Mouse (Mus musculus): ENCODE data around the gene Rps21. TPM values are rescaled to one million over a fixed set of nuclear protein-coding genes. Genes with fewer than 3 reads are reported as not detected.

The Rps21 gene
- polyA plus RNA-seq (2015; fragmentation: Nextera tagmentation; extraction: Ambion mirVana) = 435 and 485 TPM in 2 replicates

DNA sequence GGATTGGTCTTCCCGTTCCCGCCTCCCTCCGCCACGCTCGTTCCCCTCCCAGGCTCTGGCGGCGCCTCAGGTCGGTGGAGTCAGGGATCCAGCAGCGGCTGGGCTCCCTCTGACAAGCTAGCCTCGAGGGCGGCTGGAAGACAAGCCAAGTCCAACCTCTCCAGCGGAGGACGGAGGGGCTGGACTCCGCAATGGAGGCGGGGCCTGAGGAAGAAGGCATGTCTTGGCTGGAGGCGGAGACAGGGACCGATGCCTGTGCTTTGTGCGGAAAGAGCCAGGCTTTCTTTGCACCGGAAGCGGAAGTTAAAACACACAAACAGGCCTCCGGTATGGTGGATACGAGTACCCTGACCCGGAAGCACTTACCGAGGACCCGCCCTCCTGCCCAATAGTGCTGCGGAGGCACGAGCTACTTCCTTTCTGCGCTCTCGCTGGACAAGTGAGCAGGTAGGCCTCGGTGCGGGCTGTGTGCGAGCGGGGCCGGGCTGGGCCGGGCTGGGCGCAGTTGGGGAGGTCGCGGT lies at the start of gene Rps21:
Gene Rps21, plus strand, starts transcription at position 377 of the 521 bp plus-strand sequence.
- peak within 1 kb of the TSS; percentile 94 for H3K9ac ChIP-seq (replicated peaks; ENCODE audit: low read length)
- peak within 1 kb of the TSS; percentile 93 for H3K4me2 ChIP-seq (replicated peaks; ENCODE audit: low read depth, low read length)
- peak; percentile 98 for ATAC-seq (ENCODE audit: low FRiP score, low TSS enrichment)
- H3K36me3 ChIP-seq (ENCODE audit: insufficient read depth, low read length) = peaks cover 26% of the 10 kb centered on the region
- under 1% methylated on average over 37 of the region's 38 CpGs for WGBS
- no peaks in the 10 kb centered on the region for H3K27me3 ChIP-seq (ENCODE audit: insufficient read depth, low read length)
- peaks cover 18% of the 10 kb centered on the region for H3K4me1 ChIP-seq (ENCODE audit: insufficient read depth, low read length)
- H3K4me3 ChIP-seq (ENCODE audit: low read length) = peak within 1 kb of the TSS; percentile 96
- H3K9me3 ChIP-seq (ENCODE audit: low read length) = no peaks in the 10 kb centered on the region
- peak within 1 kb of the TSS; percentile 98 for H3K27ac ChIP-seq (ENCODE audit: low read length)

DNA sequence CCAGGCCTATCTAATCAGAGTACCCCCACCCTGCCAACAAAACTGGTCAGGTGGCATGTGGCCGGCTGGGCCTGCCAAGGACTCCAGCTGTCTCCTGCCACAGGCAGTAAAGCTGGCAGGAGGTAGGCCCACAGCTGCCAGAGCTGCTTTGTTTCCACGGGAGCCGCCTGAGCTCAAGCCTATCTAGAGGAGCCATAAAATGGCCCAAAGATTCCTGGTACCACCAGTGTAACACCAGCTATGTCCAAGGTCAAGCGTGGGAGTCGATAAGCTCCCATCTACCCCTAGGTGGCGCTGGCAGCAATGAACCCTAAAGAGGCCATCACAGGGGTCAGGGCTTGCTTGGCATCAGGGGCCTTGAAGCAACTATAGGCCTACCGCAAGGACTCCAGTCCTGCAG lies 49.3 kb upstream of the Rps21 start:
- ATAC-seq (ENCODE audit: low FRiP score, low TSS enrichment) = 0 out of 2 replicates have a peak, but pooled peaks have one; percentile 36
- Histone ChIP-seq H3K36me3 (ENCODE audit: insufficient read depth, low read length) (peaks cover 10% of the 10 kb centered on the region; the same call in 1 of the 2 replicates), H3K4me2 (replicated peaks; ENCODE audit: low read depth, low read length) (no peak overlapping the region), H3K4me1 (ENCODE audit: insufficient read depth, low read length) (no peaks in the 10 kb centered on the region), H3K4me3 (ENCODE audit: low read length) (no peak overlapping the region), H3K9ac (replicated peaks; ENCODE audit: low read length) (no peak overlapping the region), H3K27me3 (ENCODE audit: insufficient read depth, low read length) (no peaks in the 10 kb centered on the region), H3K27ac (ENCODE audit: low read length) (0 out of 2 replicates have a peak overlapping the region, but pooled peaks have one; percentile 12), H3K9me3 (ENCODE audit: low read length) (peaks cover 4% of the 10 kb centered on the region; the same call in 1 of the 2 replicates)
- WGBS = 53% methylated on average over 7 of the region's 7 CpGs

DNA sequence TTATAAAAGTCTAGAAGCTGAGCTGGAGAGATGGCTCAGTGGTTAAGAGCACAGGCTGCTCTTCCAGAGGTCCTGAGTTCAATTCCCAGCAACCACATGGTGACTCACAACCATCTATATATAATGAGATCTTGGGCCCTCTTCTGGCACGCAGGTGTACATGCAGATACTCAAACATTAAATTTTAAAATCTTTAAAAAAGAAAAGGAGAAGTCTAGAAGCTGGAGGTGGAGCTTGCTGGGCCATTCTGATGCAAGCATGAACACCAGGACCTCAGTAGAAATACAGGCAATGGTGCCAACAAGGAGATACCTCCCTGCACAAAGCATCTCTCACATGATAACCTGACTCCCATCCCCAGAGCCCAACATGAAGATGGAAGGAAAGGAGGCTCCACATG lies 48.2 kb upstream of the Rps21 start:
- H3K4me3 ChIP-seq (ENCODE audit: low read length) = no peak overlapping the region
- peaks cover 5% of the 10 kb centered on the region; the same call in 1 of the 2 replicates for H3K9me3 ChIP-seq (ENCODE audit: low read length)
- H3K36me3 ChIP-seq (ENCODE audit: insufficient read depth, low read length) = peaks cover 10% of the 10 kb centered on the region; the same call in 1 of the 2 replicates
- no peak overlapping the region for H3K27ac ChIP-seq (ENCODE audit: low read length)
- H3K4me2 ChIP-seq (replicated peaks; ENCODE audit: low read depth, low read length) = no peak overlapping the region
- H3K9ac ChIP-seq (replicated peaks; ENCODE audit: low read length) = no peak overlapping the region
- H3K27me3 ChIP-seq (ENCODE audit: insufficient read depth, low read length) = no peaks in the 10 kb centered on the region
- H3K4me1 ChIP-seq (ENCODE audit: insufficient read depth, low read length) = peaks cover under 1% of the 10 kb centered on the region; the same call in 1 of the 2 replicates
- ATAC-seq (ENCODE audit: low FRiP score, low TSS enrichment) = no peak
- 78% methylated on average over 1 of the region's 1 CpGs for WGBS

DNA sequence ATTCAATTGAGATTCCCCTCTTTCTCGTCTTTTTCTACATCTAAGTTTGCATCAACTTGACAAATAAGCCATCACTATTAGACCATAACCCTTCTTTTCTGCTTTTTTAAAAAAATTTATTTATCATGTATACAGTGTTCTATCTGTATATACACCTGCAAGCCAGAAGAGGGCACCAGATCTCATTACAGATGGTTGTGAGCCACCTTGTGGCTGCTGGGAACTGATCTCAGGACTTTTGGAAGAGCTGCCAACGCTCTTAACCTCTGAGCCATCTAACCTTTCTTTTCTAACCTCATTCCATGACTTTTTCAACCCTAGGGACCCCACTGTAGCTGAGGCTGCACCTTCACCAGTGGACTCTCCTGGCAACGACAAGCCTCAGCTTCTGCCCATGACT lies 44.9 kb upstream of the Rps21 start:
- no peaks in the 10 kb centered on the region for H3K27me3 ChIP-seq (ENCODE audit: insufficient read depth, low read length)
- H3K9ac ChIP-seq (replicated peaks; ENCODE audit: low read length) = no peak overlapping the region
- no peak overlapping the region for H3K27ac ChIP-seq (ENCODE audit: low read length)
- WGBS = 92% methylated on average over 3 of the region's 3 CpGs
- ATAC-seq (ENCODE audit: low FRiP score, low TSS enrichment) = no peak
- H3K36me3 ChIP-seq (ENCODE audit: insufficient read depth, low read length) = peaks cover 5% of the 10 kb centered on the region; the same call in 1 of the 2 replicates
- H3K4me3 ChIP-seq (ENCODE audit: low read length) = no peak overlapping the region
- no peak overlapping the region for H3K4me2 ChIP-seq (replicated peaks; ENCODE audit: low read depth, low read length)
- peaks cover 31% of the 10 kb centered on the region for H3K4me1 ChIP-seq (ENCODE audit: insufficient read depth, low read length)
- H3K9me3 ChIP-seq (ENCODE audit: low read length) = peaks cover 5% of the 10 kb centered on the region; the same call in 1 of the 2 replicates

DNA sequence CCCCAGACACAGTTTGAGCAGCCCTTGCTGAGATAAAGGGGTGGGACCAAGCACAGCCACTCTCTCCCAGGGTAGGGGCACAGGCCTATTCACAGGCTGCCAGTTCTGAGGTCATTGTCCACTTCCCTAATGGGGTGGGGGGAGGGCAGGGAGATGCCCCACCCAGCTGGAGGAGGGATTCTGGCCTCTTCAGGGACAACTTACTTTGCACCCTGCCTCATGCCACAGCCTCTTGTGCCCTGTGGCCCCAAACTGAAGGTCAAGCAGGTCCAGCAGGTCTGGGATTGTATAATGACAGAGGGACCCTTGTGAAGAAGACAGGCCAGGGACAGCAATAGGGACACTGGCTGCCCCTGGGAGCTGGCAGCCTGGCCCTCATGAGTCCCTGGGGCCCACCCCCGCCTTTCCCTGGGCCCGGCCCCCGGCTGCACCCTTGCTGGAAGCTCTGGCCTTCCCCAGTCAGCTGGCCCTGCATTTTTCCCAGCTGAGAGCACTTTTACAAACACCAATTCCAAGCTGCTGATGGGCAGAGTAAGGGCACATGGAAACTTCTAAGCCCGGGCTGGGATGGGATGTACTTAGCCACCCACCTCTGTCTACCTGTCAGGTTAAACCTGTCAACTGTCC lies 42.7 kb upstream of the Rps21 start:
- Histone ChIP-seq H3K27ac (ENCODE audit: low read length) (peak overlapping the region; percentile 77), H3K4me2 (replicated peaks; ENCODE audit: low read depth, low read length) (no peak overlapping the region), H3K9ac (replicated peaks; ENCODE audit: low read length) (0 out of 2 replicates have a peak overlapping the region, but pooled peaks have one; percentile 2), H3K36me3 (ENCODE audit: insufficient read depth, low read length) (0 out of 2 replicates have a peak, but pooled peaks cover 3% of the 10 kb centered on the region), H3K4me1 (ENCODE audit: insufficient read depth, low read length) (peaks cover 53% of the 10 kb centered on the region), H3K9me3 (ENCODE audit: low read length) (peaks cover 5% of the 10 kb centered on the region; the same call in 1 of the 2 replicates), H3K27me3 (ENCODE audit: insufficient read depth, low read length) (no peaks in the 10 kb centered on the region), H3K4me3 (ENCODE audit: low read length) (no peak overlapping the region)
- 75% methylated on average over 4 of the region's 4 CpGs for WGBS
- peak; percentile 75 for ATAC-seq (ENCODE audit: low FRiP score, low TSS enrichment)

DNA sequence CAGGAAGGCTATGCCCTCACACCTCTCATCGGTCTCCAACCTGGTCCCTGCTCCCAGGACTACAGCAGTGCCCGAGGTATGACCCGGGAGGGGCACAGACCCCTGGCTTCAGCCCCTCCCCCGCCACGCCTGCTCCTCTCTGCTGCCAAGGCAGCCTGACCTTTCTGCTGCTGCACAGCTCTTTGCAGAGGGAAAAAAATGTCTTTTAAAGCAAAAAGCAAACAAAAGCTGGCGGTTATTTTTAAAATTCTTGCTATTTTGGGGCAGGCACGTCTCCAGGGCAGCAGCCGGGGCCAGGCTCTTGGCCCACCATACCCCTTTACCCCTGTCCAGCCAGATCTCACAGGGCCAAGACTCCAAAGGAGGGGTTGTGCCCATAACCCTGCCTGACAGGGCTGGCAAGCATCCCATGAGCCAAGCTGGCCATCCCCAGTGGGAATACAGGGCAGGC lies 42.1 kb upstream of the Rps21 start:
- H3K9me3 ChIP-seq (ENCODE audit: low read length) = peaks cover 5% of the 10 kb centered on the region; the same call in 1 of the 2 replicates
- 0 out of 2 replicates have a peak overlapping the region, but pooled peaks have one; percentile 32 for H3K9ac ChIP-seq (replicated peaks; ENCODE audit: low read length)
- ATAC-seq (ENCODE audit: low FRiP score, low TSS enrichment) = no peak
- H3K27ac ChIP-seq (ENCODE audit: low read length) = peak overlapping the region; percentile 77
- 0 out of 2 replicates have a peak, but pooled peaks cover 5% of the 10 kb centered on the region for H3K36me3 ChIP-seq (ENCODE audit: insufficient read depth, low read length)
- WGBS = 56% methylated on average over 8 of the region's 8 CpGs
- H3K4me1 ChIP-seq (ENCODE audit: insufficient read depth, low read length) = peaks cover 58% of the 10 kb centered on the region
- no peak overlapping the region for H3K4me3 ChIP-seq (ENCODE audit: low read length)
- H3K4me2 ChIP-seq (replicated peaks; ENCODE audit: low read depth, low read length) = no peak overlapping the region
- no peaks in the 10 kb centered on the region for H3K27me3 ChIP-seq (ENCODE audit: insufficient read depth, low read length)

DNA sequence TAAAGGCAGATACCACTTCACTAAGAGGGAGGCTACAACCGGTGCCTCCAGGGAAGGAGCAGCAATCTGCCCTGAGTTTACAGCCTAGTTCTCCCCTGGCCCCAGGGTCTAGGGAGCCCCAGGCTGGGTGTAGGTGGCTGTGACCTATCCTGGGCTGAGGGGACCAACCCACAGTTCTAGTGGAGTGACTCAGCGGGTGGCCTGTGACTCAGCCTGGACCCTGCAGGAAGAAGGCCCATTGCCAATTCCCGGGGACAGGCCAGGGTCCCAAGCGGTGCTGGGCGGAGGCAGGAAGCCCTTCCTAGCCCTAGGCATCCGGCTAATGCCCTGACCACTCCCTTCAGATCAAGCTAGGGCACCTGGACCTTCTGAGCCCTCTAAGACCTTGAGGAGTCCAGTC lies 41.2 kb upstream of the Rps21 start:
- Histone ChIP-seq H3K9me3 (ENCODE audit: low read length) (peaks cover 5% of the 10 kb centered on the region; the same call in 1 of the 2 replicates), H3K9ac (replicated peaks; ENCODE audit: low read length) (0 out of 2 replicates have a peak overlapping the region, but pooled peaks have one; percentile 22), H3K27ac (ENCODE audit: low read length) (peak overlapping the region; percentile 77; the same call in 1 of the 2 replicates), H3K27me3 (ENCODE audit: insufficient read depth, low read length) (no peaks in the 10 kb centered on the region), H3K4me2 (replicated peaks; ENCODE audit: low read depth, low read length) (no peak overlapping the region), H3K4me1 (ENCODE audit: insufficient read depth, low read length) (peaks cover 62% of the 10 kb centered on the region), H3K4me3 (ENCODE audit: low read length) (no peak overlapping the region), H3K36me3 (ENCODE audit: insufficient read depth, low read length) (0 out of 2 replicates have a peak, but pooled peaks cover 5% of the 10 kb centered on the region)
- WGBS = 61% methylated on average over 6 of the region's 6 CpGs
- no peak for ATAC-seq (ENCODE audit: low FRiP score, low TSS enrichment)

DNA sequence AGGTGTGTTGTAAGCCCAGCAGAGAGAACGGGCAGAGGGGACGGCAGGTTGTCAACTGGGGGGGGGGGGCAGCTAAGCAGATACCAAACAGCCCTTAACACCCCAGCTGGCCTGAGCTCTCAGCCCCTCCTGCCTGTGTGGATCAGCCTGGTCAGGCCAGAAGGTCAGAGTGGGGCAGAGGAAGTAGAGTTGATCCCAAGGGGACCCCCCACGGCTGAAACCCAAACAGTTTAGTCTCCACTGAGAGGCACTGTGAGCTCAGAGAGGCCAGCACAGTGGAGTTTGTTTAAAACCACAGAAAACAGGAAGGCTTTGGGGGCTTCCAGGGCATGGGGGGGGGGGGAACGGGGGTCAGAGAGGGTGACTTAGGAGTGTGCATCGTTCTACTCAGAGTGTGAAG lies 40.3 kb upstream of the Rps21 start:
- H3K27me3 ChIP-seq (ENCODE audit: insufficient read depth, low read length) = no peaks in the 10 kb centered on the region
- H3K4me1 ChIP-seq (ENCODE audit: insufficient read depth, low read length) = peaks cover 63% of the 10 kb centered on the region
- H3K4me2 ChIP-seq (replicated peaks; ENCODE audit: low read depth, low read length) = no peak overlapping the region
- no peak overlapping the region for H3K4me3 ChIP-seq (ENCODE audit: low read length)
- WGBS = 35% methylated on average over 5 of the region's 5 CpGs
- no peak for ATAC-seq (ENCODE audit: low FRiP score, low TSS enrichment)
- no peak overlapping the region for H3K27ac ChIP-seq (ENCODE audit: low read length)
- H3K9me3 ChIP-seq (ENCODE audit: low read length) = peaks cover 5% of the 10 kb centered on the region; the same call in 1 of the 2 replicates
- no peak overlapping the region for H3K9ac ChIP-seq (replicated peaks; ENCODE audit: low read length)
- H3K36me3 ChIP-seq (ENCODE audit: insufficient read depth, low read length) = 0 out of 2 replicates have a peak, but pooled peaks cover 5% of the 10 kb centered on the region

DNA sequence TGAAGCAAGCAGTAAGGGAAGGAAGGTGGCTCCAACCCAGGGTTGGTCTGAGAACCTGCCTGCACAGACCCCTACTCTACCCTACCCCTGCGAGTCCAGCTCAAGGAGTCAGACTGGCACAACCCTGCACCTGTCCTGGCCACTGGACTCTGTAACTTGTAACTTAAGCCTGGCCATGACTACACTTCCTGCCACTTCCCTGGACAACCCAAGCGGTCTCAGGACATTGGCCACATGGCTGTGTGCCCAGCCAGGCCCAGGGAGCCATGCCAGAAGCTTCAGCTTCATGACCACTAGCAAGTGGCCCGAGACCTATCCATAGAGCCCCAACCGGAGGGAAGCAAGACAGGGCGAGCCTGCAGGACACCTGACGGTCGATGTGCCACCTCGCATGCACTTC lies 39.6 kb upstream of the Rps21 start:
- 75% methylated on average over 8 of the region's 8 CpGs for WGBS
- Histone ChIP-seq H3K9me3 (ENCODE audit: low read length) (0 out of 2 replicates have a peak, but pooled peaks cover 2% of the 10 kb centered on the region), H3K36me3 (ENCODE audit: insufficient read depth, low read length) (0 out of 2 replicates have a peak, but pooled peaks cover 2% of the 10 kb centered on the region), H3K4me2 (replicated peaks; ENCODE audit: low read depth, low read length) (no peak overlapping the region), H3K4me3 (ENCODE audit: low read length) (no peak overlapping the region), H3K4me1 (ENCODE audit: insufficient read depth, low read length) (peaks cover 70% of the 10 kb centered on the region), H3K27ac (ENCODE audit: low read length) (peak overlapping the region; percentile 13; the same call in 1 of the 2 replicates), H3K9ac (replicated peaks; ENCODE audit: low read length) (no peak overlapping the region; the same call in 1 of the 2 replicates), H3K27me3 (ENCODE audit: insufficient read depth, low read length) (no peaks in the 10 kb centered on the region)
- 0 out of 2 replicates have a peak, but pooled peaks have one; percentile 13 for ATAC-seq (ENCODE audit: low FRiP score, low TSS enrichment)
